Mouse (Mus musculus): ENCODE measurements around the gene Osbpl8.
"Not testable (repeated sequence)": the region's sequence is repeated elsewhere in the genome, so short reads cannot be mapped to it uniquely, and the experiment has no call there.

The Osbpl8 gene

DNA sequence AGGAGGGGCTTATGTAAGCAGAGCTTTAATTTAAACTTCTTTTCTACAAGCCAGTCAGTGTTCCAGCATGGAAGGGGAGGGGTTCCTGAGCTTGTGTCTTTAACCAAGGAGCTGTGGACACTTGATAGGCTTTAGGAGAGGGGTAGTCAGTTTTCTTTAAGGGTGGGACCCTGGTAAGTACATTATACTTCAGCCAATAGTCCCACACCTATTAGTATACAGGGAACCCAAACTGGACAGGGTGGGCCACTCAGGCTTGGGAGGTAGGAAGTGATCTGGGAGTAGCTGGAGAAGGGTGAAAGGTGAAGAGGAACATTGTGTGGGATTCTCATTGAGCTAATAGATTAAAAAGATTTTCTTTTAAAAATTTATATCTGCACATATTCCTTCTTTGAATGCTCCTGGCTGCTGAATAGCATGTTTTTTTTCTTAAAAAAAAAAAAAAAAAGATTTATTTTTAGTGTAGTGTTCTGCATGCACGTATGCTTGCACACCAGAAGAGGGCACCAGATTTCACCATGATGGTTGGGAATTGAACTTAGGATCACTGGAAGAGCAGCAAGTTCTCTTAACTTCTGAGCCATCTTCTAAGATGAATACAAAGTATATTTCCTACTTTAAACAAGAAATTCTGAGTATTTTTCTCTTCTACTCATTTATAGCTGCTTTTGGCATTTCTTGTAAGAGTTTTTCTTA, 21.2 kb downstream of the Osbpl8 start:
- DNase-seq (ENCODE audit: low spot score) = no peak

DNA sequence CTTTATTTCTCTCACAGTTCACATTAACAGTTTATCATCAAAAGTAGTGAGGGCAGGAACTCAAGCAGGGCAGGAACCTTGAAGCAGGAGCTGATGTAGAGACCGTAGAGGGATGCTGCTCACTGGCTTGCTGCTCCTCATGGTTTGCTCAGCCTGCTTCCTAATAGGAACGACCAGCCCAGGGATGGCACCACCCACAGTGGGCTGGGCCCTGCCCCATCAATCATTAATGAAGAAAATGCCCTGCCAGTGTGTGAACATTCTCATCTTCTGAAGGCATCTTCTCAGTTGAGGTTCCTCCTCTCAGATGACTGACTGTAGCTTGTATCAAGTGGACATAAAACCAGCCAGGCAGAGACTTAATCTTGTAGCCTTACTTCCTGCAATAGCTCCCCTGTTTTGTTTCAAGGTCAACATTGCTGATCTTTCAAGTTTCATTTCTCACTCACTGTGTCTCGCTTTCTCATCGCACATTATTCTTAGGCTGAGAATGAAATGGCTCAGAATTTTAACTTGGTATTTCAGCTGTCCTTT, 24.5 kb downstream of the Osbpl8 start:
- DNase-seq (ENCODE audit: low spot score) = no peak

DNA sequence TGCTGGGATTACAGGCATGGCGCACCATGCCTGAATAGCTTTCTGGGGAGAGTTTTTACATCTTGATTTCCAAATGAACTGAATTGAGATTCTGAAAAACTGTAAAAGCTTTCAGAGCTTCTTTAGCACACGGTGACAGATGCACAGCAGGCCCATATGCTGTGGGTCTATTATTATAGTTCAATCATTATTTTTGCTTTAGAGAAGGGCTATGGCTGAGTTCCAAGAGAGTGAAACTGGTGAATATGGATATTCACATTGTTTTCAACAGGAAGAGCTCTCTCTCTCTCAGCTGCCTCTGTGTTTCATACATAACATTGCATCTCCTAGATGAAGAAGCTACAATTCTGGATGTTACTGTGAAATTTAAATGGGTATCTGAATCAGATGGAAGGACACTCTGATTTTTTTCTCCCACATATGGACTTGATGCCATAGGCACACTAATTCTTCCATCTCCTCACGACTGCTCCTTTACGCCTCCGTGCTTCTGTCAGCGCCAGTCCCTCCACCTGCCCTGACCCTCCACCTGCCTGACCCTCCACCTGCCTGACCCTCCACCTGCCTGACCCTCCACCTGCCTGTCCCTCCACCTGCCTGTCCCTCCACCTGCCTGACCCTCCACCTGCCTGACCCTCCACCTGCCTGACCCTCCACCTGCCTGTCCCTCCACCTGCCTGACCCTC, 25.7 kb downstream of the Osbpl8 start:
- DNase-seq (ENCODE audit: low spot score) = peak; percentile 51

DNA sequence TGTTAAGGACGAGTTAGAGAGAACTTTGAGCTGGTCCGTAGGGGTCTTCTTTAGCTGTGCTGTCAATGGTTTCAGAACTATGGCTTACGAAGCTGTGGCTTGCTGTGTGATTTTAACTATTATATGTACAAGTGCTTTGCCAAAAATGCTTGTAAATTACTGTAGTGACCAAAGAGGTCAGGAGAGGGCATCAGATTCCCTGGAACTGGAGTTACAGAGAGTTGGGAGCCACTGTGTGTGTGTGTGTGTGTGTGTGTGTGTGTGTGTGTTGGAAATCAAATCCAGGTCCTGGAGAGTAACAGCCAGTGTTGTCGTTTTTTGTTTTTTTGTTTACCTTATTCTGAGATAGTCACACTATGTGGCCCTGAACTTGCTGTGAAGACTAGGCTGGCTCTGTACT, 29.0 kb downstream of the Osbpl8 start:
- no peak for DNase-seq (ENCODE audit: low spot score)

DNA sequence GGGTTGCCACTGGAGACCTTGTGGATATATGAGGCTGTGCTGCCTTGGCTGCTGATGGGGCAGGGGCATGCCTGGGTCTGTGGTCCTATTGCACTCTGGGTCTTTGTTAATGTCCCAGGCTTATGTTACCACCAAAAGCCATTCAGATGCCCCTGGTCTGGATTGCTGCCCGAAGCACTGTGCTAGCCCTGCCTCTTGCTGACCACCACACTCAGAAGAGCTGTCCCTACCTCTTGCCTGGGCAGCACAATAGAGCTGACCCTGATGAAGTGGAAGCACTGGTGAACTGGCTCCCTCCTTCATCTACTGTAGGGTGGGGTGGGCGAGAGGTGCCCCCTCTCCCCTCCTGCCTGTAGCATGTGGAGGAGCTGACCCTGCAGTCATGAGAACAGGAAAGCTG, 31.6 kb downstream of the Osbpl8 start:
- DNase-seq (ENCODE audit: low spot score) = no peak

DNA sequence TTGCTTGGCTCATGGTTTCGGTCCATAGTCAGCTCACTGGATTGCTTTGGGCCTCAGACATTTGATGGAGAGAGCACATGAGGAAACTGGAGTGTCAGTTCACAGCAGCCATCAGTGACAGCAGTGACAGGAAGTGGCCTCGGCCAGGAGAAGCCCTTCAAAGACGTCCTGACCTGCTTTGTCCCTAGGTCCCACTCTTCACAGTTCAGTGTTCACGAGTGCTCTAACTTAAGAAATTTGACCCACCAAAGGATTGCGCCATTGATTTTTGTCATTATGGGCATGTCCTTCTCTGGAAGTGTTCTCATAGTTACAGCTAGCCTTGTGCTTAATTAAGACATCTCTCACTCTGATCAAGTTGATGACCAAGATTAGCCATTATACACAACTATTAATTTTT, 34.2 kb downstream of the Osbpl8 start:
- DNase-seq (ENCODE audit: low spot score) = not testable (repeated sequence)

DNA sequence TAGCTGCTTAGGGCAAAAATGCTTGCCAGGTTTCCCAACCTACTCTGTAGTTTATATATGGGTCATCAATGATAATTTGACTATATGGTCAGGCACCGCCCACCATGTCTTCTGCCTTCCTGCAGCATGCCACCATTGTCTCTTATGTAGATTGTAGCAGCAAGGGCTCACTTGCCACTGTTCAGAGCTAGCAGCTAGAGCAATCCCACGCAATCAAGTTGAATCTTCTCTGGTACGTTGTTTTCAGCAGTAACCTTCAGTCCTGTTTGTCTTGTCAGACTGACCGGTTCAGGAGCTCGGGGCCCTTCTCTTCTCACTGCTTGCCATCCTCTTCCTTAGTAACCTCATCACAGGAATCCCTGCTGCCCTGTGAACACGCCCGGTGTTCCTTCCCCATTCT, 36.6 kb downstream of the Osbpl8 start:
- DNase-seq (ENCODE audit: low spot score) = no peak

DNA sequence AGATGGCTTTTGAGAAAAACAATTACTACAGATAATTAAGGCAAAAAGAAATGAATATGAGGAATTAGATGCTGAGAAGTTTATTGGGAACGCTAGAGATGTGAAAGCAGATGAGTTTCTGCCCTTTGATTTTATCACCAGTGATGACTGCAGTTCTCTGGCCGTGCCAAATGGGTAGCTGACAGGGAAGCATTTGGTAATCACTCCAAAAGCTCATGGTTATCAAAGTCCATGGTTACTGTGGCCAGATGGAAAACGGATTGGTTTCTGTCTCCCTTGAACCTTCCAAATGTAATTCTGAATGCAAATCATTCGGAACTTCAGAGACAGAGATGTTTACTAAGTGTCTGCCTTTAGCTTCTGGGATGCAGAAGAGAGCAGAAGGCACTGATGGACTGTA, 37.1 kb downstream of the Osbpl8 start:
- no peak for DNase-seq (ENCODE audit: low spot score)

DNA sequence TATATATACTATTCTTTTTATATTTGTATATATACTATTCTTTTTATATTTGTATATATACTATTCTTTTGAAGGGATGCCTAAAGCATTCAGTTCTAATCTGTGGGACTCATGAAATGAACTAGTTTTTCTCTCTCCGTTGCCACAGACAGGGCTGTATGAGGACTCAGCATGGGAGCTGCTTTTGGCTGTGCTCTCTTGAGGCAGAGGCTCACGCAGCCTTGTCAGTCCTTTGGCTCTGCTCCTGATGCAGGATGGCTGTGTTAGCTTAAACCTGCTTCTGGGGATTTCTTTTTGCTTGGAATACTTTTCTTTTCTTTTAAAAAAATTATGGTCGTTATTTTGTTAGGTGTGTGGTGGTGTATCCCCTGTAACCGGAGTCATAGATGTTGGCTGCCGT, 39.5 kb downstream of the Osbpl8 start:
- DNase-seq (ENCODE audit: low spot score) = no peak

DNA sequence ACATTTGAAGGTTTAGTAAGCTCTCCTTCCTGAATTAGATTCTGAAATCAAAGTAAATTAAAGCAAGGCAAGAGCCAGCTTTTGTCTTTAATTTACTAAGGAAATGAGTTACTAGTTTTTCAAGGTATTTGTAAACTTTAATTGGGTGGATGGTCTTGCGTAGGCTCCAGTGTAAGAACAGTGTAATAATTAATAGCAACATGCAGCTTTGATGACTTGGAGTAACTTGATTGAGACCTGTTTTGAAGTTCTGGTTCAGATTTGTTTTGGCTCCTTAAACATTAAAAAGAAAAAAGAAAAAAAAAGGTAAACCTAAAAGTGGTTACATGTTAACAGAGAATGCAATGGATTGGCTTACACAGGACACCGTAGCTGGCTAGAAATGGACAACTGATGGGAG, 40.9 kb downstream of the Osbpl8 start:
- DNase-seq (ENCODE audit: low spot score) = no peak

DNA sequence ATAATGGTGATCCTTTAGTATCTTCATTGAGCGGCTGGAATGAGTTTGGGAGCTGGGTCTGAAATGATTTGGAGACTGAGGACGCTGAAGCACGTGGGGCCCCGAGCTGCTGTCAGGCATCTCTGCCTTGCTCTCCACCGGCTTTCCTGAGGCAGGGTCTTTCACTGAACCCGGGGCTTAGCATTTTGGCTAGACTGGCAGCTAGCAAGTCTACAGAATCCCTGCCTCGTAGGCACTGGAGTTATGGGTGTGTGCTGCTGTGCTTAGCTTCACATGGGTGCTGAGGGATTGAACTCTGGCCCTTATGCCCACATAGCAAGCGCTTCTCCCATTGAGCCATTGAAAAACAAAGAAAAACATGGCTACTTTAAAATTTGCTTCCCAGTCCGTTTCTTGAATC, 42.8 kb downstream of the Osbpl8 start:
- no peak for DNase-seq (ENCODE audit: low spot score)

DNA sequence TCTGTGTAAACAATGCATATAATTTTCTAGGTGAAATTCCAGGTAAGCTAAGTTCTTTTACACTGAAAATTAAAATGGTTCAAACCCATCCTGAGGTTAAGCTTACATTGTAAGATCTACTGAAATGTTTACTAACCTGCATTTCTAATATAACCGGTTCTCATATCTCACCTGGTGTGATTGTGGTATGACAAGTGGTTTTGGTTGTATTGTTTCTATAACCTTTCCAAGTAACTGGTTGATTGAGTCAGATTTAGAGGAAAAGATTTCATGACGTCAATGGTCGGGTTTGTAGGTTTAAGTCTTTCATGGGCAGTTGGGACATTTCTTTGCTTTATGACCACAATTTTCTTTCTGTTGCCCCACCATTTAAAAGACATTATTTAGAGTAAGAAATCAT, 49.5 kb downstream of the Osbpl8 start:
- DNase-seq (ENCODE audit: low spot score) = no peak

DNA sequence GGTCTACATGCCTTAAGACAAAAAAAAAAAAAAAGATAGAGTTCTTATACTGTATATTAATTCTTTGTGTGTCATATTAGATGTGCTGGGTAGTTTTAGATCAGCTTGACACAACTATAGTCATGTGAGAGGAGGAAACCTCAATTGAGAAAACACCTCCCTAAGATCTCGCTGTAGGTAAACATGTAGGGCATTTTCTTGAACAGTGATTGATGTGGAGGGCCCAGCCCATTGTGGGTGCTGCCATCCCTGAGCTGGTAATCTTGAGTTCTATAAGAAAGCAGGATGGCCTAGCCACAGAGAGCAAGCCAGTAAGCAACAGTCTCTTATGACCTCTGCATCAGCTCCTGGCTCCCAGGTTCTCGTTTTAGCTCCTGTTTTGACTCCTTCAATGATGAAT, 50.1 kb downstream of the Osbpl8 start:
- no peak for DNase-seq (ENCODE audit: low spot score)

DNA sequence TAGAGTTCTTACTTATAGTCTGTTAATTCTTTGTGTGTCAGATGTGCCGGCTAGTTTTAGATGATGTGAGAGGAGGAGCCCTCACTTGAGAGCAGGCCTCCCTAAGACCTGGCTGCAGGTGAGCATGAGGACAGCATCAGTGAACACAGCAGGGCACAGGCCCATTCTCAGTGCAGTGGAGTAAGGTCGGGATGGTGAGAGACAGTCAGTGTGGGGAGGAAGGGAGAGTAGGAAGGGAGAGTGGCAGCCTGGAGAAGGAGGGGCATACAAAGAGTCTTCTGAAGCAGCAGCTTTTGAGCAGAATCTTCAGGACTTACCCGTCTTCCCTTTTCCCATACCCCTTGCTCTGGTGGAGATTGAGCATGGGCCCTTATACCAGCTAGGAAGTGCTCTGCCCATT, 51.0 kb downstream of the Osbpl8 start:
- DNase-seq (ENCODE audit: low spot score) = no peak

DNA sequence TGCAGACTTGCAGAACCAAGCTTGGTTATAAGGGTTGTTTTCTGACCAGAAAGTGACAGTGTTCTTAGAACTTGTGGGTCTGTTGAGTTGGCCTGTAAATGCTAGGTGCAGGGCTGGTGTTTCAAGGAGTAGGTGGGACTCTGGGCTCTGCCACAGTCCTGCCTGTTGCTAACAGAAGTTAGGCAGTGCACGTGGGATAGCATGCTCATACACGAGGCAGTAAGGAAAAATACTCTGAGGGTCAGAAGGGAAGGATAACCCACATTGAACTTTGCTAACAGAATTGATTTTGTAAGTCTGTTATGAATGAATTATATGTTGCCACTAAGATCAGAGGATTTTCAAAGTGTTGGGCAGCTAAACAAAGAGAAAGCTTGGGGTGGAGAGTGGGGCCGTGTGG, 51.6 kb downstream of the Osbpl8 start:
- DNase-seq (ENCODE audit: low spot score) = no peak

DNA sequence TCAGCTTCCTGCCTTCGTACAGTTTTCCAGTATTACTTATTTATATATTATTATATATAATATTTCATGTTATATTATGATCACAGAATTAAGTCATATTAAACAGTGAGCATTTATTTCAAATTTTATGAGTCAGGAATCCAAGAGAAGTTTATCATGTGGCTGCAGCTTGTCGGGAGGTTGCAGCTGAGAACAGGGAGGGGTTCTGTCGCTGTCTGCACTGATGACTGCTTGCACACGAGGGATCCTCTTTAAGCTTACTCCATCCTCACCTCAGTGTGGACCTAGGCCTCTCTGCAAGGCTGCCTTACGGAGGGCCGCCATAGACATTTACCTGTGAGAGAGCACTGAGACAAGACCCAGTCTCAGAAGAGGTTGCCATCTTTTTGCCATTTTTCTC, 58.0 kb downstream of the Osbpl8 start:
- DNase-seq (ENCODE audit: low spot score) = no peak

DNA sequence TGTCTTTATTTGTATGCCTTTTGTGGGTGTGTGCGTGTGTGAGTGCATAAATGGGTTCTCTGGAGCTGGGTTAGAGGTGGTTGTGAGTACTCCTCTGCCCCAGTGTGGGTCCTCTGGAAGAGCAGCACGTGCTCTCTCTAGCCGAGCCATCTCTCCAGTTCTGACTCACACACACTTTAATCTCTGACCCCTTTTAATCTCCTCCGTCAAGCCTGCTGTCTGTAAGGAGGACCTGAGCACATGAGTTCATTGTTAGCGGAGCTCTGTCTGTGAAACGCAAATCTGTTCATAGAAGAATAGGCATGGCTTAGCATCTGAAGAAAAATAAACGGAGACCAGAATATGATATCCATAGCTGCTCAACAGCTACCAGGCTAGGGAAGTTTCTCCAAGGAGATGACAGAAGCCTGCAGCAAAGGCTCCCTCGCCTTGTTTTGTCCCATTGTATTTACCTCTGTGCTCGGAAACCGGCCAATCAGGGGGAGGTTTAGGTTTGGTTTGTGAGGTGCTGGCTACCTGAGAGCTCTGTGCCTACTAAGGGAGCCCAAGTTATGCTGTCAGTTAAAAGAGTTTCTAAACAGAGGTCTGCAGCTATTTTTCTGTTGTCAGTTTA, 58.8 kb downstream of the Osbpl8 start:
- no peak for DNase-seq (ENCODE audit: low spot score)

DNA sequence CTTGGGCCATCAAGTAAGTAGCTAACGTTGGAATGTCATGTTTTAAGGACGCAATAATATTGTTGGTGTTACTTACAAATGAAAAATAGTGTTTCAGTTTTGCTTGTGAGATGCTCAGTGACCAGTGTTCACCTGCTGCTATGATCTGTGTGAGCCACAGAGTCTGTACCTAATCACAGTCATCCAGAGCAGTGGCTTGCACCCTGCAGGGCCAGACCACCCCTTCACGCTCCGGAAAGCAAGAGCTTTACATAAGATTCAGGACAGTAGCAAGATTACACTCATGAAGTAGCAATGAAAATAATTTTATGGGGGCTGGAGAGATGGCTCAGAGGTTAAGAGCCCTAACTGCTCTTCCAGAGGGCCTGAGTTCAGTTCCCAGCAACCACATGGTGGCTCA, 60.1 kb downstream of the Osbpl8 start:
- no peak for DNase-seq (ENCODE audit: low spot score)

DNA sequence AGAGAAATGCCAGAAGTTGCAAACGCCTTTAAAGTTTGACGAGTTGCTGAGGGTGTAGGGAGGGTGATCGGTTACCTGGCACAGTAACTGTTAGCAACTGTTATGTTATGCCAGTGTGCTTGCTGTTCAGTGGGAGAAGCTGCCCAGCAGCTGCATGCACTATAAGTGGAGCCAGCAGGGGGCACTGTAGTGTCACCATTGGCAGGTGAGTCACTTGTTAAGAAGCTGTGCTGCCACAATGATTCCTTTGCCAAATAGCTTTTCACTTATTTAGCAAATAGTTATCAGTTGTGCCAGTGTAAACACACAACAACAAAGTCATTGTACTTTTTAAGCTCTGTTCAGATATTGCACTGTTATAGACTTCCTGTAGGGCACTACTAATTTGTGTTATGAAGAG, 62.0 kb downstream of the Osbpl8 start:
- DNase-seq (ENCODE audit: low spot score) = peak; percentile 84

DNA sequence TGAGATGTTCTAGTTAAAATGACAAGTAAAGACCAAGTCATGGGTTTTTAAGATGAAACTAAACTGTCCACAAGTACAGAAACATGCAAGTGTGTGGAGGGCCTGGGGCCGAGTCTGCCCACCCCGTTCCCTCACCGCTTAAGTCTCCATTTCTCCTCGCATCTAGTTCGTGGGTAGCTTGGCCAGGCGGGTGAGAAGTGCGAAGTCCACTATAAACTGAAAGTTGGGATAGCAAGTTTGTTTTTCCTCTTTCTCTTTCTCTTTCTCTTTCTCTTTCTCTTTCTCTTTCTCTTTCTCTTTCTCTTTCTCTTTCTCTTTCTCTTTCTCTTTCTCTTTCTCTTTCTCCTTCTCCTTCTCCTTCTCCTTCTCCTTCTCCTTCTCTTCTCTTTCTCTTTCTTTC, 67.7 kb downstream of the Osbpl8 start:
- not testable (repeated sequence) for DNase-seq (ENCODE audit: low spot score)

DNA sequence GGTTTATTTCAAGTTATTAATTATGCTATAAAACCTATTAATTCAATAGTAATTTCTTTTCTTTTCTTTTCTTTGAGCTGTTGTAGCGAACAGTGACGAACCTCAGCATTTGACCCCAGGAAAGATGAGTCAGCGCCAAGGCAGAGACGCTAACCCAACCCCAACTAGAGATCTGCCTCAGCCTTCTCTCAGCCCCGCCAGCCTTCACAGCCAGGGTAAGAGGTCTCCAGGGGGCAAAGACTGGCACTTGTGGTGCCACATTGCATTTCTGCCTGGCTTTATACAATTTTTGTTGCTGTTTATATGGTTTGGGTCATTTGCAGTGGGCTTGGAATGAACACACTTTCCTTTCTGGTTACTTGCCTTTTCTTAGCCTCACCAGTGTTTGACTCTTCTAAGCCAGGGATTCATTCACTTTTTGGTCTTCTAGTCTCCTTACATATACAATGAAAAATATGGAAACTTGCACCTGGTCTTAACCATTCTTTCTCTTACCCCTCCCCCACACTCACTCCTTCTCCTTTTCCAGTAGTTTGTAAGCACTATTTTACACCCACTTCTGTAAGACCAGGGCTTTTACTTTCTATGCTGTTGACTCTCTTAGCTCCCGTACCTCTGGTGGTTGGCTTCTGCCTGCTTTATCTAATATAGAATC, 69.1 kb downstream of the Osbpl8 start:
- DNase-seq (ENCODE audit: low spot score) = no peak

DNA sequence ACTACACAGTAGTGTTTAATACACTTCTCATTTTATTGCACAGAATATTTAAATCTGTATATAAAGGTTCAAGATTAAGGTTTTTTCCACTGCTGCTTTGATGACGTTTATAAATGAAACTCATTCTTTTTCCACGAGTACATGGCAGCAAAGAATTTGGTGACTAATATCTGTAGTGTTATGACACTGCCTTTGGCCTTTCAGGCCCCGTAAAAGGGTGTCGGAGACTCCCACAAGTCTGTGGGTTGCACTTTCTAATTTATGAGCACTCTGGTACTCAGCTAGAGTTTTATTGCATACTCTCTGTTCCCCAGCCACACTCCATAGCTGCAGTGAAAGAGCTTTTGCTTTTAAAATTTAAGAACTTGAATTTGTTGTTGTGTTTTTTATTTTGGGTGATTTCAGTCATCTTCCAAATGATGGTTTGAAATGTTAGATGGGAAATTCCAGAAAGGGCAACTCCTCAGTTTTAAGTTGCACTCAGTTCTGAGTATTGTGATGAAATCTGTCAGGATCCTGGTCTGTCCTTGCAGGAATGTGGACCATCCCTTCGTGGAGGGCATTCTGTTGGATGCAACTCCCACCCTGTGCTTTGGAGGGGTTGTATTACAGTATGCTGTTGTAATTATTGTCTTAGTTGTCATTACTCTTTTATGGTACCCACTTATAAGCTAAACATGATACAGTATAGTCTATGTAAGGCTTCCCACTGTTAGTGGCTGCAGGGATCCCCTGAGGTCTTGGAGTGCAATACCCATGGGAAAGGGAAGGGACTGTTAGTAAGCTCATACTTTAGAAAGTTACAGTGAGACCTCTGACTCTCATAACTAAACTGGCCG, 70.1 kb downstream of the Osbpl8 start:
- DNase-seq (ENCODE audit: low spot score) = no peak
